Mouse (Mus musculus): ENCODE results near the gene Npc1l1. TPM values are rescaled to one million over a fixed set of nuclear protein-coding genes. Genes with fewer than 3 reads are reported as not detected.

Gene Npc1l1
- polyA plus RNA-seq, 1 experiment from 2014 or later, result 0.05 TPM

DNA sequence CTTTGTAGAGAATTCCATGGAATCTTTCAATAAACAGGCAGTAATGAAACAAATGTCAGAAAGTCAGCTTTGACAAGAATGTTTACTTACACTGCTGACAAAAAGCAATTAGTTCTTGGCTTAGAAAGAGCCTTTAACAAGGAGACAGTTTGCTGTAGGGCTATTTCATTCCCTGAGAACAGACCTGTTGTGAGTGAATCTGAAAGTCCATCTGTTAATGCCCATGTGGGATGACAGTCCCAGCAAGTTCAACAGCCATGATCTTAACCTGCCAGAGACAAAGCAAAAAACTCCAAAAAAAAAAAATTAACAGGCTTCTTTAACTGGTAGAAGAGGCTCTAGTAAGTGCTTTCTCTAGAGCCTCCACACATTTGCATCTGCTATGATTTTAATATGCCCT, 68.4 kb downstream of the Npc1l1 start:
- Histone ChIP-seq H3K4me2 (replicated peaks; ENCODE audit: low read depth, low read length) (no peak overlapping the region), H3K36me3 (ENCODE audit: control insufficient read depth, insufficient read depth, low read length) (no peaks in the 10 kb centered on the region), H3K27me3 (ENCODE audit: control insufficient read depth, insufficient read depth, low read length) (no peaks in the 10 kb centered on the region), H3K4me3 (ENCODE audit: low read length) (no peak overlapping the region), H3K9ac (ENCODE audit: low read depth, low read length) (no peak overlapping the region), H3K4me1 (ENCODE audit: control insufficient read depth, insufficient read depth, low read length) (no peaks in the 10 kb centered on the region), H3K27ac (ENCODE audit: low read depth, low read length) (no peak overlapping the region), H3K9me3 (ENCODE audit: control insufficient read depth, low read length) (no peaks in the 10 kb centered on the region)
- ATAC-seq (ENCODE audit: low FRiP score, low TSS enrichment), result no peak

Other genes starting within 250 kb of the Npc1l1 start
- gene Camk2b, start 163.8 kb downstream of the Npc1l1 start, polyA plus RNA-seq (2014; fragmentation: Nextera tagmentation; extraction: Ambion mirVana), result 4.2 and 4.4 TPM in 2 replicates
- 0.74 and 0.89 TPM in 2 replicates for gene A730071L15Rik, start 30.1 kb downstream of the Npc1l1 start, polyA plus RNA-seq (2014; fragmentation: Nextera tagmentation; extraction: Ambion mirVana)
- gene Nudcd3, start 29.7 kb downstream of the Npc1l1 start, polyA plus RNA-seq (2014; fragmentation: Nextera tagmentation; extraction: Ambion mirVana), result 32.7 and 36.0 TPM in 2 replicates
- 80.7 and 112 TPM in 2 replicates for gene Ddx56, start 37.6 kb upstream of the Npc1l1 start, polyA plus RNA-seq (2014; fragmentation: Nextera tagmentation; extraction: Ambion mirVana)
- 119 and 132 TPM in 2 replicates for gene Tmed4, start 44.7 kb upstream of the Npc1l1 start, polyA plus RNA-seq (2014; fragmentation: Nextera tagmentation; extraction: Ambion mirVana)
- gene Ogdh, start 61.5 kb upstream of the Npc1l1 start, polyA plus RNA-seq (2014; fragmentation: Nextera tagmentation; extraction: Ambion mirVana), result 46.8 and 108 TPM in 2 replicates
- gene Zmiz2, start 158.9 kb upstream of the Npc1l1 start, polyA plus RNA-seq (2014; fragmentation: Nextera tagmentation; extraction: Ambion mirVana), result 11.0 and 14.6 TPM in 2 replicates
- 6,047 and 7,558 TPM in 2 replicates for gene Ppia, start 185.3 kb upstream of the Npc1l1 start, polyA plus RNA-seq (2014; fragmentation: Nextera tagmentation; extraction: Ambion mirVana)
- 654 and 761 TPM in 2 replicates for gene H2afv, start 214.3 kb upstream of the Npc1l1 start, polyA plus RNA-seq (2014; fragmentation: Nextera tagmentation; extraction: Ambion mirVana)
- gene Purb, start 245.8 kb upstream of the Npc1l1 start, polyA plus RNA-seq (2014; fragmentation: Nextera tagmentation; extraction: Ambion mirVana), result 28.1 and 29.5 TPM in 2 replicates